Mouse (Mus musculus): ENCODE data around the gene Upk1a. TPM values are rescaled to one million over a fixed set of nuclear protein-coding genes. Genes with fewer than 3 reads are reported as not detected.

The Upk1a gene
- polyA plus RNA-seq, 1 experiment from 2014 or later = 0.25 TPM

Small RNA genes lying within 50 kb of the gene (microRNA-seq; reads per million reads assigned to microRNA genes)
- gene Mir3569 = not detected

Other genes starting within 250 kb of the Upk1a start
- 51.1 and 52.7 TPM in 2 replicates for gene Tyrobp, start 199.1 kb downstream of the Upk1a start, polyA plus RNA-seq (2016; fragmentation: Nextera tagmentation; extraction: Ambion mirVana)
- gene Hcst, start 193.0 kb downstream of the Upk1a start, polyA plus RNA-seq (2016; fragmentation: Nextera tagmentation; extraction: Ambion mirVana) = 3.0 and 4.1 TPM in 2 replicates
- 1.5 and 2.1 TPM in 2 replicates for gene Nfkbid, start 191.1 kb downstream of the Upk1a start, polyA plus RNA-seq (2016; fragmentation: Nextera tagmentation; extraction: Ambion mirVana)
- gene Aplp1, start 167.3 kb downstream of the Upk1a start, polyA plus RNA-seq (2016; fragmentation: Nextera tagmentation; extraction: Ambion mirVana) = 7.5 and 8.2 TPM in 2 replicates
- 0.05 and 0.17 TPM in 2 replicates for gene Kirrel2, start 155.2 kb downstream of the Upk1a start, polyA plus RNA-seq (2016; fragmentation: Nextera tagmentation; extraction: Ambion mirVana)
- 0.14 and 0.18 TPM in 2 replicates for gene Nphs1, start 154.5 kb downstream of the Upk1a start, polyA plus RNA-seq (2016; fragmentation: Nextera tagmentation; extraction: Ambion mirVana)
- 21.1 and 22.3 TPM in 2 replicates for gene Prodh2, start 119.2 kb downstream of the Upk1a start, polyA plus RNA-seq (2016; fragmentation: Nextera tagmentation; extraction: Ambion mirVana)
- 4.0 and 4.8 TPM in 2 replicates for gene Arhgap33, start 77.8 kb downstream of the Upk1a start, polyA plus RNA-seq (2016; fragmentation: Nextera tagmentation; extraction: Ambion mirVana)
- gene Hspb6, start 60.7 kb downstream of the Upk1a start, polyA plus RNA-seq (2016; fragmentation: Nextera tagmentation; extraction: Ambion mirVana) = 5.0 and 5.4 TPM in 2 replicates
- 5.3 and 5.6 TPM in 2 replicates for gene Proser3, start 60.5 kb downstream of the Upk1a start, polyA plus RNA-seq (2016; fragmentation: Nextera tagmentation; extraction: Ambion mirVana)
- 30.3 and 31.4 TPM in 2 replicates for gene Lin37, start 53.0 kb downstream of the Upk1a start, polyA plus RNA-seq (2016; fragmentation: Nextera tagmentation; extraction: Ambion mirVana)
- gene U2af1l4, start 49.5 kb downstream of the Upk1a start, polyA plus RNA-seq (2016; fragmentation: Nextera tagmentation; extraction: Ambion mirVana) = 51.9 and 55.1 TPM in 2 replicates
- 5.8 and 6.7 TPM in 2 replicates for gene Gm49396, start 49.5 kb downstream of the Upk1a start, polyA plus RNA-seq (2016; fragmentation: Nextera tagmentation; extraction: Ambion mirVana)
- gene Psenen, start 49.2 kb downstream of the Upk1a start, polyA plus RNA-seq (2016; fragmentation: Nextera tagmentation; extraction: Ambion mirVana) = 83.3 and 87.9 TPM in 2 replicates
- 3.0 and 3.9 TPM in 2 replicates for gene Igflr1, start 47.4 kb downstream of the Upk1a start, polyA plus RNA-seq (2016; fragmentation: Nextera tagmentation; extraction: Ambion mirVana)
- gene Kmt2b, start 24.1 kb downstream of the Upk1a start, polyA plus RNA-seq (2016; fragmentation: Nextera tagmentation; extraction: Ambion mirVana) = 4.5 and 4.9 TPM in 2 replicates
- gene Zbtb32, start 13.9 kb downstream of the Upk1a start, polyA plus RNA-seq (2016; fragmentation: Nextera tagmentation; extraction: Ambion mirVana) = 0.17 and 0.20 TPM in 2 replicates
- gene Cox6b1, start 13.3 kb upstream of the Upk1a start, polyA plus RNA-seq (2016; fragmentation: Nextera tagmentation; extraction: Ambion mirVana) = 691 and 732 TPM in 2 replicates
- gene Etv2, start 23.0 kb upstream of the Upk1a start, polyA plus RNA-seq (2016; fragmentation: Nextera tagmentation; extraction: Ambion mirVana) = 0.12 and 0.19 TPM in 2 replicates
- gene Rbm42, start 37.5 kb upstream of the Upk1a start, polyA plus RNA-seq (2016; fragmentation: Nextera tagmentation; extraction: Ambion mirVana) = 83.1 and 83.5 TPM in 2 replicates
- gene Haus5, start 52.1 kb upstream of the Upk1a start, polyA plus RNA-seq (2016; fragmentation: Nextera tagmentation; extraction: Ambion mirVana) = 47.8 and 50.4 TPM in 2 replicates
- gene Pmis2, start 58.8 kb upstream of the Upk1a start, polyA plus RNA-seq (2016; fragmentation: Nextera tagmentation; extraction: Ambion mirVana) = not detected in 2 replicates
- 0.65 and 1.0 TPM in 2 replicates for gene 2200002J24Rik, start 86.1 kb upstream of the Upk1a start, polyA plus RNA-seq (2016; fragmentation: Nextera tagmentation; extraction: Ambion mirVana)
- gene Atp4a, start 99.4 kb upstream of the Upk1a start, polyA plus RNA-seq (2016; fragmentation: Nextera tagmentation; extraction: Ambion mirVana) = 1.8 and 1.9 TPM in 2 replicates
- gene Tmem147, start 116.7 kb upstream of the Upk1a start, polyA plus RNA-seq (2016; fragmentation: Nextera tagmentation; extraction: Ambion mirVana) = 125 and 126 TPM in 2 replicates
- gene Gapdhs, start 130.8 kb upstream of the Upk1a start, polyA plus RNA-seq (2016; fragmentation: Nextera tagmentation; extraction: Ambion mirVana) = not detected in 2 replicates
- gene Sbsn, start 138.6 kb upstream of the Upk1a start, polyA plus RNA-seq (2016; fragmentation: Nextera tagmentation; extraction: Ambion mirVana) = 0.19 and 0.41 TPM in 2 replicates
- gene Dmkn, start 150.9 kb upstream of the Upk1a start, polyA plus RNA-seq (2016; fragmentation: Nextera tagmentation; extraction: Ambion mirVana) = not detected in 2 replicates
- gene Krtdap, start 175.0 kb upstream of the Upk1a start, polyA plus RNA-seq (2016; fragmentation: Nextera tagmentation; extraction: Ambion mirVana) = not detected in 2 replicates
- 0.21 and 0.53 TPM in 2 replicates for gene Ffar2, start 210.9 kb upstream of the Upk1a start, polyA plus RNA-seq (2016; fragmentation: Nextera tagmentation; extraction: Ambion mirVana)
- not detected in 2 replicates for gene Ffar3, start 243.3 kb upstream of the Upk1a start, polyA plus RNA-seq (2016; fragmentation: Nextera tagmentation; extraction: Ambion mirVana)
- gene Ffar1, start 248.7 kb upstream of the Upk1a start, polyA plus RNA-seq (2016; fragmentation: Nextera tagmentation; extraction: Ambion mirVana) = not detected in 2 replicates